Mouse (Mus musculus) lung, postnatal 0 days (tissue): ENCODE results near the gene Lrrc61.

Experiments used
- CTCF ChIP-seq: IDR thresholded peaks from 2 replicates; pipeline ENCODE4 v1.5.1; 2016; ENCODE audit warnings: antibody characterized with exemption, mild to moderate bottlenecking
- EP300 ChIP-seq: IDR thresholded peaks from 2 replicates; pipeline ENCODE4 v1.6.1; 2016; ENCODE audit warnings: antibody characterized with exemption, mild to moderate bottlenecking, control low read depth

DNA sequence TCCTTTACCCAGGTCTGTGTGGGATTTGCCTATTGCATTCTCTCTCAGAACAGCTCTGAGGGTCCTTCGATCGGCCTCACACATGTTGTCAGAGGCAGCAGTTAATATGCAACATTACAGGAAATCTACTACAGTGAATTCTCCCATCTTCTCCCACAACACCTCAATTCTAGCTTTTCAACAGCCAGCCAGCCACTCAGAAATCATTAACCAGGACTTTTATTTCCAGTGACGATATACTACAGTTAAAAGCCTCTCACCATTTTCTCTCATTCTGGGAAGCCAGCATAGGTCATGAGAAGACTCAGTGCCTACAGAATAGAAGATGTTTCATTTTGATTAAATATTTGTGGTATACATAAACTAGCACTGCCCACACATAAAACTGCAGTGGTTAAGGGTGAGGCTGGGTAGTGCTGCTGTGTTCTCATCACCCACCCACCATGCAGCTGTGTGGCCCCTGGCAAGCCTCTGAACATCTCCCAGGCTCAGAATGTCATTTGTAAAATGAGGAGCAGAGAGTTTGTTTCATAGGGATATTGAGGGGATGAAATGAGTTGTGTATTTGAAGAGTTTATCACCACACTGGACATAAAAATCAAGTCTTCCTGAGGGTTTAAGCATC lies 36.7 kb downstream of the Lrrc61 start:
- no peak for TF ChIP-seq EP300
- TF ChIP-seq CTCF, result no peak
